Mouse (Mus musculus) hindbrain, embryonic 11.5 days (tissue): Measurements from ENCODE around the gene Rbm20. TPM values are rescaled to one million over a fixed set of nuclear protein-coding genes. Genes with fewer than 3 reads are reported as not detected.

Source experiments
- ATAC-seq: fragments of 200-750 bp; cut with Nextera tagmentation; 2 replicates; pipeline ENCODE4 v1.8.0; 2017; ENCODE audit warnings: mild to moderate bottlenecking, moderate TSS enrichment, moderate library complexity; ENCODE audit not compliant: low FRiP score
- DNase-seq: peaks from one replicate; pipeline ENCODE4 v3.0.0-alpha.2; 2015; ENCODE audit warnings: low spot score
- H3K27ac ChIP-seq: fragments of 300-500 bp; sonication (generic); 2 replicates; pipeline ENCODE4 v1.5.1; 2014; ENCODE audit warnings: mild to moderate bottlenecking, low read depth, low read length
- H3K27me3 ChIP-seq: fragments of 300-500 bp; sonication (generic); 2 replicates; pipeline ENCODE4 v1.6.1; 2014; ENCODE audit warnings: mild to moderate bottlenecking, low read length, moderate library complexity, mixed read lengths; ENCODE audit not compliant: control insufficient read depth, insufficient read depth
- H3K36me3 ChIP-seq: fragments of 300-500 bp; sonication (generic); 2 replicates; pipeline ENCODE4 v1.6.1; 2014; ENCODE audit warnings: mild to moderate bottlenecking, low read length, moderate library complexity, mixed read lengths; ENCODE audit not compliant: control insufficient read depth, insufficient read depth
- H3K4me1 ChIP-seq: fragments of 300-500 bp; sonication (generic); replicated peaks from 2 replicates; pipeline ENCODE4 v1.6.1; 2014; ENCODE audit warnings: low read length, mixed read lengths; ENCODE audit not compliant: control insufficient read depth, insufficient read depth
- H3K4me2 ChIP-seq: fragments of 300-500 bp; sonication (generic); replicated peaks from 2 replicates; pipeline ENCODE4 v1.6.1; 2014; ENCODE audit warnings: mild to moderate bottlenecking, low read depth, low read length
- H3K4me3 ChIP-seq: fragments of 300-500 bp; sonication (generic); 2 replicates; pipeline ENCODE4 v1.5.1; 2014; ENCODE audit warnings: low read depth, low read length
- H3K9ac ChIP-seq: fragments of 300-500 bp; sonication (generic); 2 replicates; pipeline ENCODE4 v1.6.1; 2014; ENCODE audit warnings: low read depth, low read length
- H3K9me3 ChIP-seq: fragments of 300-500 bp; sonication (generic); 2 replicates; pipeline ENCODE4 v1.6.1; 2016; ENCODE audit warnings: low read length; ENCODE audit not compliant: control insufficient read depth
- WGBS: fragments of 180-500 bp; shearing (Covaris S2); extraction: QIAGEN DNeasy Blood & Tissue Kit; methylation state at CpG from one replicate; pipeline ENCODE4 v1.1.7; 2014; 5-methylcytosine and 5-hydroxymethylcytosine counted together
- polyA plus RNA-seq: library from polyadenylated mRNA; unstranded; fragments of >200 nt; fragmentation: Nextera tagmentation; extraction: Ambion mirVana; gene quantifications from 2 replicates; pipeline ENCODE4 v1.2.1, GENCODE M21; 2014

Rbm20 gene
- polyA plus RNA-seq, 1 experiment from 2014 or later = 0.73 TPM

DNA sequence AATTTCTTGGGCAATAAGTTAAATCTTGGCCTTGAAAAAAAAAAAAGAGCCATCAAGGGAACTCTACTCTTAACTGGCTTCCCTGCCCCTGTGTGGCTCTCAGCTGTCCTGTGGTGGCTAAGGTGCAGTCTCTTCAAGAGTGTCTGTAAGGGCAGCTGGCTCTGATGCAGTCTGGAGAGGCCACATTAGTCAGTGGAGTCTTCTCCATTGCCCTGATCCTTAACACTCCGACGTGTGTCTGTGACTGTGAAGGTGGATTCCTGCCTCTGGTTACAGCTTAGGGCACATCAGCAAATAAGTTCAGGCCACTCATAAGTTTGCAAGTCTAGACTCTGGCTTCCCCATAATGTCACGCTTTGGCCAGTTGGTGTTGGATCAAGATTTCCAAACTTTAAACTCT lies 108.2 kb downstream of the Rbm20 start:
- DNase-seq = no peak
- no peak for ATAC-seq

GRCm38 (mm10) chr19:53786239-53786638 lies 109.1 kb downstream of the Rbm20 start:
- no peak for ATAC-seq
- Histone ChIP-seq H3K27ac (no peak overlapping the region), H3K9ac (no peak overlapping the region), H3K36me3 (no peaks in the 10 kb centered on the region), H3K27me3 (no peaks in the 10 kb centered on the region), H3K4me1 (no peaks in the 10 kb centered on the region), H3K4me3 (no peak overlapping the region), H3K4me2 (no peak overlapping the region), H3K9me3 (no peaks in the 10 kb centered on the region)
- no peak for DNase-seq
- WGBS = 78% methylated on average over 2 of the region's 2 CpGs

More for the DNA sequence above, 108.2 kb downstream of the Rbm20 start:
- Histone ChIP-seq H3K36me3 (no peaks in the 10 kb centered on the region), H3K4me3 (no peak overlapping the region), H3K27me3 (no peaks in the 10 kb centered on the region), H3K4me2 (no peak overlapping the region), H3K4me1 (no peaks in the 10 kb centered on the region), H3K9me3 (no peaks in the 10 kb centered on the region), H3K27ac (no peak overlapping the region), H3K9ac (no peak overlapping the region)
- 95% methylated on average over 3 of the region's 3 CpGs for whole genome bisulfite sequencing

DNA sequence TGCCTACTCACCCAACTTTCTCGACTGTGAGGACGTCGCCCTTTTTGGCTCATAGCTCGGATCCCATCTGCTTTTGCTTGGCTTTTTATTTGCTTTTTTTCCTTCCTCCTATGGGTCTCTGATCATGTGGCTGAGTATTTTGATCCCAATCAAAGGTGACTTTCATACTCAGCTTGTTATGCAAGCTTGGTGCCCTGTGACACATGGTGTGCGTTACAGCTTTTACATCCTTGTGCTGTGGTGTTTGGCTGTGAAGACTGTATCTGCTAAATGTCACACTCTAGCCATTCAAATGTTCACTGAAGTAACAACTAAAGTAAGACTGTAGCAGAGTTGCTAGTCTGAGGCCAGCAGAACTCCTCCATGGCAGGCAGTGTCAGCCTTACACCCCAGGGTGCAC lies 109.7 kb downstream of the Rbm20 start:
- H3K27ac ChIP-seq = no peak overlapping the region
- no peaks in the 10 kb centered on the region for H3K27me3 ChIP-seq
- ATAC-seq (no peak), DNase-seq (no peak)
- no peaks in the 10 kb centered on the region for H3K9me3 ChIP-seq
- no peak overlapping the region for H3K9ac ChIP-seq
- H3K4me1 ChIP-seq = no peaks in the 10 kb centered on the region
- H3K4me2 ChIP-seq = no peak overlapping the region
- 86% methylated on average over 5 of the region's 5 CpGs for WGBS
- no peak overlapping the region for H3K4me3 ChIP-seq
- H3K36me3 ChIP-seq = no peaks in the 10 kb centered on the region

DNA sequence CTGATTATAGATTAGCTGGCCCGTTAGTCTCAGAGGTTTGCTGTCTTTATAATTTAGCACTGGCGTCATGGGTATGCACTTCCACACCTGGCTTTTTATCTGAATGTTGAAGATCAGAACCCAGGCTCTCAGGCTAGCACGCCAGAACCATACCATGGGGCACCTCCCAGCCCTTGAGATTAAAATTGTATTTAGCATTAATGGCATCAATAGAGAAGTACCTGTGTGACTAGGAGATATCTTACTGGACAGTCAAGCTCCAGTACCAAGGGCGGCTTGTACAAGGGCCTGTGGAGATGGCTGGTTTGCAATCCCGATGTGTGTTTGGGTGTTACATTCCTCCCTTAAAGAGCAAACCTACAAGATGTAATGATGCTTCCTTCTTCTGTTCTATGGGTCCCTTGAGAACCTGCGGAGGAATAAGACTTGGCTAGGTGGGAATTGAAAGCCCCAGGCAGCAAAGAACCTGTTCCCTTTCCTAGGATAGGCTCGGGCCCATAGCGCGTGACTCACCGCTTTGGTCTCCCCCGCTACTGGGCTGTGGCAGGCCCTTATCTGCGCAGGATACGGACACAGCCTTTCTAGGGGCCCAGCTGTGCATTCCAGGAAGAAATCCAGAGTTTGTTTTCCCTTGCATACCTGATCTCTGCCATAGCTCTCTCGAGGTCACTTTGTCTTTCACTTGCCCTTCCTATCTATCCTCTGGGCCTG lies 111.7 kb downstream of the Rbm20 start:
- H3K4me3 ChIP-seq = no peak overlapping the region
- ATAC-seq (no peak), DNase-seq (no peak)
- H3K4me1 ChIP-seq = no peaks in the 10 kb centered on the region
- H3K9ac ChIP-seq = no peak overlapping the region
- no peaks in the 10 kb centered on the region for H3K27me3 ChIP-seq
- H3K4me2 ChIP-seq = no peak overlapping the region
- no peaks in the 10 kb centered on the region for H3K9me3 ChIP-seq
- no peak overlapping the region for H3K27ac ChIP-seq
- H3K36me3 ChIP-seq = no peaks in the 10 kb centered on the region
- WGBS = 85% methylated on average over 14 of the region's 14 CpGs

DNA sequence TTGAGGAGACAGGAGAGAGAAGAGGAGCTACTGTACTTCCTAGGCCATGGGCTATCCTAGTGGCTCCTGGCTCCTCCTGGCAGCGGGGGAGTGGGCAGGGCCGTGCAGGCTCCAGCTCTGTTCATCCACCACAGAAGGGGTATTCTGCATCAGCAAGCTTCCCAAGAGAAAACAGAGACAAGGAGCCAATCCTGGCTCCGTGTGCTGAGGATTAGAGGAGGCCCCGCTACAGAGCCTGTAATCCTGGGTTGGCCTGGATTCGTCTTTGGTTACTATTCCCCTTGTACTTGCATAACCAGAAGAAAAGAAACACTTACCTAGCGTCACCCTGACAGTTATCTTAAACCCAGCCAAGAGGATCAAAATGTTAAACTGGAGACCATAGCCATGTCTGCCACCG lies 112.5 kb downstream of the Rbm20 start:
- no peak overlapping the region for H3K4me2 ChIP-seq
- DNase-seq (no peak), ATAC-seq (no peak)
- no peaks in the 10 kb centered on the region for H3K27me3 ChIP-seq
- no peak overlapping the region for H3K9ac ChIP-seq
- no peak overlapping the region for H3K27ac ChIP-seq
- no peaks in the 10 kb centered on the region for H3K4me1 ChIP-seq
- H3K9me3 ChIP-seq = no peaks in the 10 kb centered on the region
- WGBS = 88% methylated on average over 7 of the region's 7 CpGs
- H3K4me3 ChIP-seq = no peak overlapping the region
- no peaks in the 10 kb centered on the region for H3K36me3 ChIP-seq

DNA sequence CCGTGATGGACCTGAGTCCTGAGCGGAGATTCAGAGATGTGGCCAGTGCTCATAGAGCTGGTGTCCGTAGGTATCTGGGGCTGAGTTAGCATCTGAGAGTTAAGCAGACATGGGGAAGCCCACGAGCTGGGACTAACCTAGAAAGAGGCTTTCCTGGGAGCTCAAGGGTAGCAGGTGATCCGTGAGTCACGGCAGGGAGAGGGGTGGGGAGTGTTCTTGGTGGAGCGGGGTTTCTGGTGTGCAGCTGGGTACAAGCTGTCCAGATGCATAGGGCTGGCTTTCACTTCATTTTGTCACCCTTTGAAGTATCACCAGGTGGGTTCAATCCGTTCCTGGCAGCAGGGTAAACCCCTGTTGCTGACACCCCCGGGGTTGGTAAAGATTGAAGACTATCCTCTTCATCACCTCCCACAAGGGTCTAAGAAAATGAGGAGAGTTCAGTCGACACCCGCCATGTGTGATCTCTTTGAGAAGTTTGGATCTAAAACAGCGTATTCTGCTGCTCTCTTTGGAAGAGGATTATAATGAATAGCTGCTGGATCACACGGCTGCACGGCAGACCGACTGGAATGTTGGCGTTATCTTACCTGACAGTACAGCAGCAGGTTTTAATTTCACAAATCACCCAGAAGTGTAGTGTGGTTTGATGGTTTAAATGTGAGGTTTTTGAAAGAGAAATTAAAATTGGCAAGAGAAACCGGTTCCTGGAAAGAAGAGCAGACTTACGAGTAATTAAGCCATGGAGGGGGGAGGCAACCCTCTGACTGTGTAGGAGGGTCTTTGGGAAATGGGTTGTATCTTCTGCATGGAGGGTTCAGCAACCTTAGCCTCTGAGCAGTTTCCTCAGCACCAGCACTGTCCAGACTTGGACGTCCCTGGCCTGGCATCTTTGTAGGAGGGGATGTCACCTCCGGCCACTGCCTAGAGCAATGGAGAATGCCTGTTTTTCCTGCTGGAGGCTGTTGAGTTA lies 114.9 kb downstream of the Rbm20 start:
- DNase-seq (no peak), ATAC-seq (no peak)
- Histone ChIP-seq H3K4me2 (no peak overlapping the region), H3K9me3 (no peaks in the 10 kb centered on the region), H3K4me3 (no peak overlapping the region), H3K27me3 (no peaks in the 10 kb centered on the region), H3K4me1 (no peaks in the 10 kb centered on the region), H3K27ac (no peak overlapping the region), H3K9ac (0 out of 2 replicates have a peak overlapping the region, but pooled peaks have one; percentile 15), H3K36me3 (no peaks in the 10 kb centered on the region)
- 78% methylated on average over 20 of the region's 20 CpGs for WGBS

DNA sequence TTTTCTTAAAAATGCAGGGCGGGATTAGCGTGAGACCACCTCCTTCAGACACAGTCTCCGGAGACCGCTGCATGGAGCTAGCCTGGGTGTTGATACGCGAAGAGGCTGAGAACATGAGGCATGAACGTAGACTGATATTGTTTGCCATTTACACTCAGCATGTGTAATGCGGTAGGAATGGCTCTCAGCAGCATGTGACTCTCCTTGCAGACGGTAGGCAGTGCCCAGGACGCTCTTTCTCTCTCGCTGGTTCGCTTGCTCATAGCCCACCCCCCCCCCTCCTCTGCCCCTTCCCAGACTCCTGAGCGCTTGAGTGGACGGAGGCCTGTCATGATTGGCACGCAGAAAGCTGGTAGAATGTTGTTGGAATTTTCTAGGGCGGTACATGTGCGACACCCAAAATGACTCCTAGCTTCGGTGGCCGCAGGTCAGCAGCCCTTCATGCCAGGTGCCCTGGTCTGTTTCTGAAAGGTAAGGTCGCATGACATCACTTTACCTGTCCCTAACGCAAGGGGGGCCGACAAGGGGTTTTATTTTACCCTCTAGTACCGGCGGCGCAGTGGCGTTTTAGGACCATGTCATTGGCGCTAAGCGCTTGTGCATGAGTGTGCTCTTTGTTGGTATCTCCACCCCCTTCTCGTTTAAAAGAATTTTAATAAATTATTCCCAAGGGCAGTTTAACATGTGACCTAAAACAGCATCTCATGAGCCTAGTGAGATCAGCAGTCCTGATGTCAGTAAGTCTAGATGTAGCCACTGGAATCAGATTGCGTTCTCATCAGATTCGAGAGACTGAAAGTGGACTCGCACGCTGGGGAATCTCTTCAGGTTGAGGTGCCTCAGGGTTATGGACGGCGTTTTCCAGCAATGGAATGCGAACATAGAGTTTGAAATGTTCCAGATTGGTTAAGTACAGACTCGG lies 116.1 kb downstream of the Rbm20 start:
- Histone ChIP-seq H3K4me1 (no peaks in the 10 kb centered on the region), H3K4me2 (no peak overlapping the region), H3K4me3 (no peak overlapping the region), H3K27ac (no peak overlapping the region), H3K9me3 (no peaks in the 10 kb centered on the region), H3K36me3 (no peaks in the 10 kb centered on the region), H3K9ac (no peak overlapping the region), H3K27me3 (no peaks in the 10 kb centered on the region)
- DNase-seq = no peak
- ATAC-seq = no peak
- WGBS = 91% methylated on average over 37 of the region's 37 CpGs
